Mouse (Mus musculus): Measurements from ENCODE around the gene Def6.

DNA sequence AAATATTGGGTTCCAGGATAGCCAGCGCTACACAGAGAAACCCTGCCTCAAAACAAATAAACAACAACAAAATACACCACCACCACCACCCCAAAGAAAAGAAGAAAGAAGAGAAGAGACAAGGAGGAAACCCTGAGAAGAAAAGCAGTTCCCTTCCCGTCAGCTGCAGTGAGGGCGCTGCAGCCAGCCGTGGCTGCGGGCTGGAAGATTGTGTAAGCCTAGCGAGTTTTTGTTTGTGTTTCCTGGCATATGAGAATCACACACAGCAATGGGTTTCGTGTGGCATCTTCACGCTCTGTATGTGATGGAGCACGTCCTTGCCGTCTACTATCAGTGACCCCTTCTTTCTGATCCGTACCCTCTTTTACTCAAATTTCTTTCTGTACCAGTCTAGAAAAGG is 39.1 kb downstream of the Def6 start:
- TF ChIP-seq EP300 (IDR thresholded peaks at IDR 0.05; ENCODE audit: low read depth) (no peak), CTCF (IDR thresholded peaks at IDR 0.05; ENCODE audit: low read depth) (peak; percentile 22; the same call in 1 of the 2 replicates)
